In genomic region chr6:54362526-54363324, GRCm38 (mm10) we compare ENCODE assay signal across 18 mouse cellular contexts. TPM values are rescaled to one million over a fixed set of nuclear protein-coding genes. Genes with fewer than 3 reads are reported as not detected.
DNase-seq lines count a peak whose midpoint lies in the region; ATAC-seq and TF ChIP-seq lines count a peak whose summit lies in the region.
"Had no signal": no experiment of that assay in that cellular context is flagged by ENCODE, and none has a peak within 500 bp of the region (broad histone marks: within the 10 kb centered on the region; RNA-seq: fewer than 3 reads in every experiment).

No protein-coding gene starts in this region.

- H3K9ac ChIP-seq in kidney, embryonic 15.5 days, result no peak overlapping the region
- H3K9ac ChIP-seq in hindbrain, postnatal 0 days (replicated peaks; ENCODE audit: low read length), result no peak overlapping the region
- no peak overlapping the region for H3K9ac ChIP-seq in hindbrain, embryonic 11.5 days (ENCODE audit: low read depth, low read length)
- H3K9ac ChIP-seq: embryonic facial prominence, embryonic 13.5 days; forebrain, embryonic 15.5 days; hindbrain, embryonic 14.5 days; intestine, embryonic 15.5 days; limb, embryonic 15.5 days; liver, embryonic 15.5 days had no signal

- WGBS in kidney, embryonic 15.5 days, result 63% methylated on average over 12 of the region's 12 CpGs
- WGBS in hindbrain, postnatal 0 days, result 82% methylated on average over 12 of the region's 12 CpGs
- 89% methylated on average over 12 of the region's 12 CpGs for WGBS in hindbrain, embryonic 11.5 days

- no peaks in the 10 kb centered on the region for H3K36me3 ChIP-seq in kidney, embryonic 15.5 days
- no peaks in the 10 kb centered on the region for H3K36me3 ChIP-seq in hindbrain, postnatal 0 days (ENCODE audit: insufficient read depth, low read length)
- H3K36me3 ChIP-seq in hindbrain, embryonic 11.5 days (ENCODE audit: control insufficient read depth, insufficient read depth, low read length), result no peaks in the 10 kb centered on the region
- H3K36me3 ChIP-seq: embryonic facial prominence, embryonic 13.5 days; forebrain, embryonic 15.5 days; intestine, embryonic 15.5 days; limb, embryonic 15.5 days; liver, embryonic 15.5 days had no signal

- H3K4me1 ChIP-seq in kidney, embryonic 15.5 days, result peaks cover 11% of the 10 kb centered on the region; the same call in 1 of the 2 replicates
- no peaks in the 10 kb centered on the region for H3K4me1 ChIP-seq in hindbrain, postnatal 0 days (ENCODE audit: insufficient read depth, low read length)
- H3K4me1 ChIP-seq in hindbrain, embryonic 11.5 days (replicated peaks; ENCODE audit: control insufficient read depth, insufficient read depth, low read length), result no peaks in the 10 kb centered on the region
- H3K4me1 ChIP-seq: forebrain, embryonic 15.5 days; liver, embryonic 15.5 days had no signal

- H3K9me3 ChIP-seq in kidney, embryonic 15.5 days (replicated peaks), result no peaks in the 10 kb centered on the region
- H3K9me3 ChIP-seq in hindbrain, postnatal 0 days (ENCODE audit: low read length), result no peaks in the 10 kb centered on the region
- no peaks in the 10 kb centered on the region for H3K9me3 ChIP-seq in hindbrain, embryonic 11.5 days (ENCODE audit: control insufficient read depth, low read length)
- H3K9me3 ChIP-seq: embryonic facial prominence, embryonic 13.5 days; forebrain, embryonic 15.5 days; intestine, embryonic 15.5 days; limb, embryonic 15.5 days; liver, embryonic 15.5 days had no signal

- no peak overlapping the region for H3K27ac ChIP-seq in kidney, embryonic 15.5 days
- H3K27ac ChIP-seq in hindbrain, postnatal 0 days, result no peak overlapping the region
- no peak overlapping the region for H3K27ac ChIP-seq in hindbrain, embryonic 11.5 days (ENCODE audit: low read depth, low read length)
- H3K27ac ChIP-seq: embryonic facial prominence, embryonic 13.5 days; forebrain, embryonic 15.5 days; hindbrain, embryonic 14.5 days; intestine, embryonic 15.5 days; limb, embryonic 15.5 days; liver, embryonic 15.5 days had no signal

- no peak overlapping the region for H3K4me3 ChIP-seq in kidney, embryonic 15.5 days (replicated peaks)
- no peak overlapping the region for H3K4me3 ChIP-seq in hindbrain, postnatal 0 days (ENCODE audit: low read length)
- no peak overlapping the region for H3K4me3 ChIP-seq in hindbrain, embryonic 11.5 days (ENCODE audit: low read depth, low read length)
- H3K4me3 ChIP-seq: embryonic facial prominence, embryonic 13.5 days; forebrain, embryonic 15.5 days; intestine, embryonic 15.5 days; limb, embryonic 15.5 days; liver, embryonic 15.5 days had no signal

- H3K4me2 ChIP-seq in kidney, embryonic 15.5 days, result no peak overlapping the region
- H3K4me2 ChIP-seq in hindbrain, postnatal 0 days (ENCODE audit: low read depth, low read length), result no peak overlapping the region
- H3K4me2 ChIP-seq in hindbrain, embryonic 11.5 days (replicated peaks; ENCODE audit: low read depth, low read length), result no peak overlapping the region
- H3K4me2 ChIP-seq: embryonic facial prominence, embryonic 13.5 days; forebrain, embryonic 15.5 days; hindbrain, embryonic 14.5 days; intestine, embryonic 15.5 days; limb, embryonic 15.5 days; liver, embryonic 15.5 days had no signal

- ATAC-seq in kidney, embryonic 15.5 days (replicated peaks; ENCODE audit: low FRiP score), result no peak
- no peak for ATAC-seq in hindbrain, postnatal 0 days
- no peak for ATAC-seq in hindbrain, embryonic 11.5 days (ENCODE audit: low FRiP score)
- ATAC-seq: forebrain, embryonic 15.5 days; intestine, embryonic 15.5 days; midbrain, embryonic 16.5 days had no signal

- H3K27me3 ChIP-seq in kidney, embryonic 15.5 days, result 0 out of 2 replicates have a peak, but pooled peaks cover 2% of the 10 kb centered on the region
- H3K27me3 ChIP-seq in hindbrain, postnatal 0 days (ENCODE audit: insufficient read depth, low read length), result no peaks in the 10 kb centered on the region
- H3K27me3 ChIP-seq in hindbrain, embryonic 11.5 days (ENCODE audit: control insufficient read depth, insufficient read depth, low read length), result no peaks in the 10 kb centered on the region
- H3K27me3 ChIP-seq: embryonic facial prominence, embryonic 13.5 days; forebrain, embryonic 15.5 days; intestine, embryonic 15.5 days; limb, embryonic 15.5 days; liver, embryonic 15.5 days had no signal

- DNase-seq in kidney, adult 11 months, result peak; percentile 12
- DNase-seq in testis, postnatal 10 days (ENCODE audit: low spot score), result peak; percentile 56
- DNase-seq in testis, postnatal 14 days (ENCODE audit: low spot score), result no peak
- peak; percentile 42 to 53 for DNase-seq in kidney, postnatal 4 days
- DNase-seq in hindbrain, postnatal 0 days (ENCODE audit: low spot score), result no peak
- DNase-seq in hindbrain, embryonic 11.5 days (ENCODE audit: low spot score), result no peak
- DNase-seq: adrenal gland, postnatal 25 days; cerebellum, adult 11 months; cerebellum, postnatal 14 days; gastrocnemius, postnatal 25 days had no signal

- no peak for TF ChIP-seq CTCF in hindbrain, postnatal 0 days (IDR thresholded peaks at IDR 0.05; ENCODE audit: low read depth)

RNA-seq across cellular contexts. Expression of gene Prr15, which starts 37.1 kb away (rescaled TPM):
- 7.3 TPM in 2 replicates for polyA plus RNA-seq in kidney, embryonic 15.5 days (2015; fragmentation: Nextera tagmentation; extraction: Ambion mirVana)
- 0.37 and 1.3 TPM in 2 replicates for total RNA-seq in hindbrain, postnatal 0 days (2014; rRNA removed)
- polyA plus RNA-seq in hindbrain, postnatal 0 days (2015; fragmentation: Nextera tagmentation; extraction: Ambion mirVana), result 1.4 and 1.8 TPM in 2 replicates
- polyA plus RNA-seq in hindbrain, embryonic 11.5 days (2014; fragmentation: Nextera tagmentation; extraction: Ambion mirVana), result 0.36 and 0.86 TPM in 2 replicates

Comparison
In these comparisons a context has a peak if more than half of its experiments do, and no peak if none do; other contexts are left out.
1. DNase-seq: peak in kidney, adult 11 months (single experiment), testis, postnatal 10 days (single experiment) and kidney, postnatal 4 days (2 of 2); none in testis, postnatal 14 days (single experiment), hindbrain, postnatal 0 days (single experiment) and hindbrain, embryonic 11.5 days (single experiment).